Mouse (Mus musculus): ENCODE measurements around the gene Tle2. TPM values are rescaled to one million over a fixed set of nuclear protein-coding genes. Genes with fewer than 3 reads are reported as not detected.

Gene Tle2
- polyA plus RNA-seq, 2 experiments, result 38.1 to 250 TPM

- peak overlapping the region; percentile 73 for H3K27ac ChIP-seq (replicated peaks; ENCODE audit: low read depth, low read length)
- DNase-seq (ENCODE audit: low spot score) (peak; percentile 83), ATAC-seq (ENCODE audit: low FRiP score, low read depth) (no peak)
- no peak overlapping the region for H3K9ac ChIP-seq (ENCODE audit: low read depth, low read length, severe bottlenecking)
- H3K4me1 ChIP-seq (ENCODE audit: control insufficient read depth, insufficient read depth, low read length), result peaks cover 57% of the 10 kb centered on the region
- H3K36me3 ChIP-seq (ENCODE audit: control insufficient read depth, insufficient read depth, low read length), result peaks cover 36% of the 10 kb centered on the region
- H3K4me3 ChIP-seq (replicated peaks; ENCODE audit: low read length), result no peak overlapping the region
- H3K27me3 ChIP-seq (ENCODE audit: control insufficient read depth, insufficient read depth, low read length), result no peaks in the 10 kb centered on the region
- TF ChIP-seq POLR2A (IDR thresholded peaks at IDR 0.05; ENCODE audit: borderline replicate concordance, extremely low read depth, insufficient read depth, insufficient read length), result no peak
- WGBS, result 8% methylated on average over 15 of the region's 16 CpGs
- no peaks in the 10 kb centered on the region for H3K9me3 ChIP-seq (ENCODE audit: control insufficient read depth, low read length)
- H3K4me2 ChIP-seq (replicated peaks; ENCODE audit: low read depth, low read length, severe bottlenecking), result peak overlapping the region; percentile 26
These were observed 5.8 kb upstream of the Tle2 start for GRCm38 (mm10) chr10:81568381-81569191.

GRCm38 (mm10) chr10:81569507-81570237 is 4.7 kb upstream of the Tle2 start:
- H3K9me3 ChIP-seq (ENCODE audit: control insufficient read depth, low read length), result no peaks in the 10 kb centered on the region
- H3K4me3 ChIP-seq (replicated peaks; ENCODE audit: low read length), result no peak overlapping the region
- DNase-seq (ENCODE audit: low spot score) (no peak), ATAC-seq (ENCODE audit: low FRiP score, low read depth) (no peak)
- peaks cover 26% of the 10 kb centered on the region for H3K36me3 ChIP-seq (ENCODE audit: control insufficient read depth, insufficient read depth, low read length)
- peak overlapping the region; percentile 53 for H3K4me2 ChIP-seq (replicated peaks; ENCODE audit: low read depth, low read length, severe bottlenecking)
- peaks cover 54% of the 10 kb centered on the region for H3K4me1 ChIP-seq (ENCODE audit: control insufficient read depth, insufficient read depth, low read length)
- 0 out of 2 replicates have a peak, but pooled peaks cover 3% of the 10 kb centered on the region for H3K27me3 ChIP-seq (ENCODE audit: control insufficient read depth, insufficient read depth, low read length)
- H3K9ac ChIP-seq (ENCODE audit: low read depth, low read length, severe bottlenecking), result no peak overlapping the region
- no peak for TF ChIP-seq POLR2A (IDR thresholded peaks at IDR 0.05; ENCODE audit: borderline replicate concordance, extremely low read depth, insufficient read depth, insufficient read length)
- H3K27ac ChIP-seq (replicated peaks; ENCODE audit: low read depth, low read length), result peak overlapping the region; percentile 69
- WGBS, result 39% methylated on average over 9 of the region's 9 CpGs

GRCm38 (mm10) chr10:81570238-81570800 is 4.0 kb upstream of the Tle2 start:
- Histone ChIP-seq H3K4me1 (ENCODE audit: control insufficient read depth, insufficient read depth, low read length) (peaks cover 47% of the 10 kb centered on the region), H3K9ac (ENCODE audit: low read depth, low read length, severe bottlenecking) (0 out of 2 replicates have a peak overlapping the region, but pooled peaks have one; percentile 8)
- peak; percentile 70 for DNase-seq (ENCODE audit: low spot score)

GRCm38 (mm10) chr10:81570831-81571500 is 3.4 kb upstream of the Tle2 start:
- Histone ChIP-seq H3K4me1 (ENCODE audit: control insufficient read depth, insufficient read depth, low read length) (peaks cover 48% of the 10 kb centered on the region), H3K9me3 (ENCODE audit: control insufficient read depth, low read length) (no peaks in the 10 kb centered on the region), H3K4me3 (replicated peaks; ENCODE audit: low read length) (peak overlapping the region; percentile 37), H3K4me2 (replicated peaks; ENCODE audit: low read depth, low read length, severe bottlenecking) (peak overlapping the region; percentile 53), H3K27me3 (ENCODE audit: control insufficient read depth, insufficient read depth, low read length) (0 out of 2 replicates have a peak, but pooled peaks cover 3% of the 10 kb centered on the region), H3K27ac (replicated peaks; ENCODE audit: low read depth, low read length) (peak overlapping the region; percentile 84), H3K36me3 (ENCODE audit: control insufficient read depth, insufficient read depth, low read length) (peaks cover 13% of the 10 kb centered on the region), H3K9ac (ENCODE audit: low read depth, low read length, severe bottlenecking) (0 out of 2 replicates have a peak overlapping the region, but pooled peaks have one; percentile 8)
- peak; percentile 98 for DNase-seq (ENCODE audit: low spot score)
- WGBS, result under 1% methylated on average over 24 of the region's 34 CpGs
- no peak for TF ChIP-seq POLR2A (IDR thresholded peaks at IDR 0.05; ENCODE audit: borderline replicate concordance, extremely low read depth, insufficient read depth, insufficient read length)
- peak; percentile 74 for ATAC-seq (ENCODE audit: low FRiP score, low read depth)

More at GRCm38 (mm10) chr10:81570238-81570800, 4.0 kb upstream of the Tle2 start:
- peak; percentile 14 for ATAC-seq (ENCODE audit: low FRiP score, low read depth)
- peak overlapping the region; percentile 53 for H3K4me2 ChIP-seq (replicated peaks; ENCODE audit: low read depth, low read length, severe bottlenecking)
- WGBS, result 2% methylated on average over 8 of the region's 11 CpGs
- 0 out of 2 replicates have a peak, but pooled peaks cover 3% of the 10 kb centered on the region for H3K27me3 ChIP-seq (ENCODE audit: control insufficient read depth, insufficient read depth, low read length)
- peak overlapping the region; percentile 69 for H3K27ac ChIP-seq (replicated peaks; ENCODE audit: low read depth, low read length)
- TF ChIP-seq POLR2A (IDR thresholded peaks at IDR 0.05; ENCODE audit: borderline replicate concordance, extremely low read depth, insufficient read depth, insufficient read length), result no peak
- H3K9me3 ChIP-seq (ENCODE audit: control insufficient read depth, low read length), result no peaks in the 10 kb centered on the region
- peaks cover 20% of the 10 kb centered on the region for H3K36me3 ChIP-seq (ENCODE audit: control insufficient read depth, insufficient read depth, low read length)
- peak overlapping the region; percentile 37 for H3K4me3 ChIP-seq (replicated peaks; ENCODE audit: low read length)
